Mouse (Mus musculus) forebrain, embryonic 13.5 days (tissue): ENCODE results near the gene Cluap1. TPM values are rescaled to one million over a fixed set of nuclear protein-coding genes. Genes with fewer than 3 reads are reported as not detected.

ENCODE experiments used
- ATAC-seq: fragments of 200-750 bp; cut with Nextera tagmentation; 2 replicates; pipeline ENCODE4 v1.8.0; 2017
- H3K27ac ChIP-seq: fragments of 300-500 bp; sonication (generic); 2 replicates; pipeline ENCODE4 v1.5.1; 2015; ENCODE audit warnings: inconsistent platforms, mild to moderate bottlenecking, moderate library complexity
- H3K27me3 ChIP-seq: fragments of 300-500 bp; sonication (generic); 2 replicates; pipeline ENCODE4 v1.6.1; 2015; ENCODE audit warnings: mild to moderate bottlenecking, inconsistent platforms
- H3K36me3 ChIP-seq: fragments of 300-500 bp; sonication (generic); 2 replicates; pipeline ENCODE4 v1.6.1; 2015; ENCODE audit warnings: mild to moderate bottlenecking, inconsistent platforms; ENCODE audit not compliant: poor library complexity, severe bottlenecking
- H3K4me1 ChIP-seq: fragments of 300-500 bp; sonication (generic); 2 replicates; pipeline ENCODE4 v1.6.1; 2015; ENCODE audit warnings: inconsistent platforms
- H3K4me2 ChIP-seq: fragments of 300-500 bp; sonication (generic); 2 replicates; pipeline ENCODE4 v1.6.1; 2015; ENCODE audit warnings: inconsistent platforms, mild to moderate bottlenecking, moderate library complexity
- H3K4me3 ChIP-seq: fragments of 300-500 bp; sonication (generic); 2 replicates; pipeline ENCODE4 v1.5.1; 2015; ENCODE audit warnings: mild to moderate bottlenecking, inconsistent platforms
- H3K9ac ChIP-seq: fragments of 300-500 bp; sonication (generic); 2 replicates; pipeline ENCODE4 v1.6.1; 2015; ENCODE audit warnings: mild to moderate bottlenecking, inconsistent platforms
- H3K9me3 ChIP-seq: fragments of 300-500 bp; sonication (generic); replicated peaks from 2 replicates; pipeline ENCODE4 v1.6.1; 2016; ENCODE audit warnings: inconsistent platforms
- WGBS: fragments of 180-500 bp; shearing (Covaris S2); methylation state at CpG from one replicate; pipeline ENCODE4 v1.1.7; 2015; 5-methylcytosine and 5-hydroxymethylcytosine counted together
- polyA plus RNA-seq: library from polyadenylated mRNA; unstranded; fragments of >200 nt; fragmentation: Nextera tagmentation; extraction: Ambion mirVana; gene quantifications from 2 replicates; pipeline ENCODE4 v1.2.1, GENCODE M21; 2015

The Cluap1 gene
- polyA plus RNA-seq = 30.3 and 35.5 TPM in 2 replicates

DNA sequence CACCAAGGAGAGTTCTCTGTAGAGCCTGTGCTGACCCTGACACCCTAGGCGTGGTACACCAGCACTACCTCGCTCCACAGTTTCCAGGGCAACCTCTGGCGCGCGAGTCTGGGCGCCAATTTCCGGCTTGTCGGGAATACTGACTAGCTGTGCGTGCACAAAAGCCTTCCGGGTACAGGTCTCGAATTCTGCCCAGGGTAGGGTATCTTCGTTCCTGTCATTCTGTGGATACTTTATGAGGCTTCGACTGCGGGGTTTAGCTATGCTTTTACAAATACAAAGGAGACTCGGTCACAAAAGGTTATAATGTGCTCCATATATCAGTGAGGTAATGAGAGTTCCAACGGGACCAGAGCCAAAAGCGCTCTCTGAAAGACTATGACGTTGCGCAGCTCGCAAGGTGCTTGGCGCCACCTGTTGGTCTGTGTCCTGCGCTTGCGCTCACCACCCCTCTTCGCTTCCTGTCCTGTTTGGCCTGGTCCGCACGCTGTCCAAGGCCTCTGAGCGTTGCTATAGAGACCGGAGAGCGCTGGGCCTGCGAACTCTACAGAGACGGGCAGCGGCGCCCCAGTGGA is at the start of gene Cluap1, which contains the start of gene 1700037C18Rik:
Gene Cluap1 (plus strand): TSS at position 265 of the 575 bp plus-strand sequence.
Gene 1700037C18Rik (minus strand): TSS at position 153 of the 575 bp plus-strand sequence.
- Histone ChIP-seq H3K4me1 (peaks cover 14% of the 10 kb centered on the region), H3K27me3 (no peaks in the 10 kb centered on the region), H3K9me3 (no peaks in the 10 kb centered on the region), H3K36me3 (peaks cover 44% of the 10 kb centered on the region), H3K27ac (peak within 1 kb of the TSS; percentile 65), H3K4me2 (peak within 1 kb of the TSS; percentile 80), H3K9ac (peak within 1 kb of the TSS; percentile 75), H3K4me3 (peak within 1 kb of the TSS; percentile 58)
- WGBS = under 1% methylated on average over 33 of the region's 33 CpGs
- ATAC-seq = peak; percentile 97

DNA sequence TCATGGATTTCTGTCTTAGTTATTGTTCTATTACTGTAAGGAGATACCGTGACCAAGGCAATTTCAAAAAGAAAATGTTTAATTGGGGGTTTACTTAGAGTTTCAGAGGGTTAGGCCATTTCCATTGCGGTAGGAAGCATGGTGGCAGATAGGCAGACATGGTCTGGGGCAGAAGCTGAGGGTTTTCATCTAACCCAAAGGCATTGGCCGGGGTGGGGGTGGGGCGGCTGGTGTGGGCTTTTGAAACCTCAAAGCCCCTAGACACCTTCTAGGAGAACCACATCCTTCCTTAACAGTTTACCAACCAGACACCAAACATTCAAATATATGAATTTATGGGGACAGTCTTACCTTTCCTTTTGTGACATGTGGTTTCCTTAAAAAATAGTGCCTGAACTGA is 49.3 kb upstream of the Cluap1 start:
- ATAC-seq = no peak
- Histone ChIP-seq H3K9ac (no peak overlapping the region), H3K4me3 (no peak overlapping the region), H3K9me3 (no peaks in the 10 kb centered on the region), H3K36me3 (peaks cover 22% of the 10 kb centered on the region), H3K27ac (no peak overlapping the region), H3K4me1 (no peaks in the 10 kb centered on the region), H3K4me2 (no peak overlapping the region), H3K27me3 (no peaks in the 10 kb centered on the region)
- WGBS = 96% methylated on average over 4 of the region's 4 CpGs

DNA sequence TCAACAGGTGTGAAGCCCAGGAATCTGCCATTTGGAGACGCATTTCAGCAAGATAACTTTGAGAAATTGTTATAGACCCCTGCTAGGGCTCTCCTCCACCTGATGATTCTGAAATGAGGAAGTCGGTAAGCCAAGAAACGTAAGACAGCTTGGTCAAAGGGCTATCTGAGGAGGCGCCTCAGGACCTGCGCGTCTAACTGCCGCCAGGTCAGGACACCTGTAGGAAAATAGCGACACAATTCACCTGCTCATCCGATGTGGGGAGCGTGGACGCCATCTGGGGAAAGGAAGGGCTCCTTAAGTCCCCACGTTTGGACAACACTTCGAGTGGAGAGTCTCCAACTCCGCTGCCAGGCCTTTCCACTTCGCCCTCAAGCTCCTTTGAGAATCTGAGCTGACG is 36.8 kb upstream of the Cluap1 start:
- peaks cover 14% of the 10 kb centered on the region for H3K4me1 ChIP-seq
- no peak for ATAC-seq
- H3K27me3 ChIP-seq = no peaks in the 10 kb centered on the region
- H3K9ac ChIP-seq = peak overlapping the region; percentile 78
- peak overlapping the region; percentile 92 for H3K4me2 ChIP-seq
- WGBS = 1% methylated on average over 16 of the region's 16 CpGs
- H3K9me3 ChIP-seq = no peaks in the 10 kb centered on the region
- peaks cover 27% of the 10 kb centered on the region for H3K36me3 ChIP-seq
- peak overlapping the region; percentile 63; the same call in 1 of the 2 replicates for H3K27ac ChIP-seq
- H3K4me3 ChIP-seq = peak overlapping the region; percentile 62

DNA sequence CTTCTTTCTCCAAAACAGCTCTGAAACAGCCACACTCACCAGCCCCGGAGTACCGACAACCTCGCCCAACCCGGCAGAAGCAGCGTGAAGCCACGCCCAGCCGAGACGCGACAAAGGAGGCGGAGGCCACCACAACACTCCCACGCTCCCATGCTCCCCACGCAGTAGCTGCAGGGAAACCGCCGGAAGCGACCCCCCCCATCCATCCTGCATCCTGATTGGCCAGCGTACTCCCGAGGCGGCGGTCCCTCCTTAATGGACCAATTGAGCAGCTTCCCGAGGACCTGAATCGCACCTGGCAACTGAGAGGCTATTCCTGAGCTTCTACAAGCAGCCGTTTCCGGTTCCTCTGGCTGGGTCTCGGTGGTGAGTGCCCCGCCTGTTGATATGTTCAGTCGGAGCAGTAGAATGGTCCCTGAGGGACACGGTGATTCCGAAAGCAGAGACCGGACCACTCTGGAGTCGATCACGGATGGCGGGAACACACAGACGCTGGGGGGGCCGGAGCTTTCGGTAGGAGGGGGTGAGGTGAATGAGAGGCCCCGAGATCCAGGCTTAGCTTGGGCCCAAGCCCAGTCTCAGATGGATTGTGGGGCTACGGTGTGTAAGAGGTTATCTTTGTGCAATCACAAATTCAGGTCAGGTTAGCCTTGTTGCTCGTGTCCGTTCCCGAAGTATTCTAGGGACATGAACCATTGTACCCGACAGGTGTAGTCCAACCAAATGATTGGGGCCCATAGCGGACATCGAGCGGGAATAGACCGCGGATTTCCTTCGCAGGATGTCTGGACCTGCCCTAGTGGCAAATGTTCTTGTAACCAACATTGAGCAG is 36.2 kb upstream of the Cluap1 start, which contains the start of gene Naa60:
Gene Naa60 (plus strand): TSS at position 160 of the 832 bp plus-strand sequence.
- H3K4me2 ChIP-seq = peak within 1 kb of the TSS; percentile 92
- H3K4me1 ChIP-seq = peaks cover 14% of the 10 kb centered on the region
- no peaks in the 10 kb centered on the region for H3K9me3 ChIP-seq
- H3K27me3 ChIP-seq = no peaks in the 10 kb centered on the region
- H3K36me3 ChIP-seq = peaks cover 27% of the 10 kb centered on the region
- H3K4me3 ChIP-seq = peak within 1 kb of the TSS; percentile 62
- peak within 1 kb of the TSS; percentile 78 for H3K9ac ChIP-seq
- ATAC-seq = peak; percentile 99
- 3% methylated on average over 47 of the region's 47 CpGs for WGBS
- H3K27ac ChIP-seq = peak within 1 kb of the TSS; percentile 63

DNA sequence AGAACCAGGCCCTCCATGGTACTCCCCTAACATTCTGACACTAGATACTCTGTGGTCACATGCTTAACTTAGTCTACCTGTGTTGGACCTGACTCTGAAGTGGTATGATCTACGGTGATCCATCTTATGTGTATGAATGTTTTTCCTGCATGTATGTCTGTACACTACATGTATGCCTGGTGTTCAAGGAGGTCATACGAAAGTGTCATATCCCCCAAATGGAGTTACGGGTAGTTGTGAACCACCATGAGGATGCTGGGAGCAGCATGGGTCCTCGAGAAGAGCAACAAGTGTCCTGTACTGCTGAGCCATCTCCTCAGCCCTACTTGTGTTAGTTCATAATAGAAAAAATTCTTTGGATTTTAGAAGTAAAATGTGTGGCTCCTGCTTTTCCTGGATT is 32.3 kb upstream of the Cluap1 start:
- H3K4me1 ChIP-seq = peaks cover 14% of the 10 kb centered on the region
- H3K4me3 ChIP-seq = no peak overlapping the region
- H3K9ac ChIP-seq = no peak overlapping the region
- no peak overlapping the region for H3K4me2 ChIP-seq
- no peaks in the 10 kb centered on the region for H3K27me3 ChIP-seq
- H3K27ac ChIP-seq = no peak overlapping the region
- H3K36me3 ChIP-seq = peaks cover 24% of the 10 kb centered on the region
- H3K9me3 ChIP-seq = no peaks in the 10 kb centered on the region
- 93% methylated on average over 4 of the region's 4 CpGs for WGBS
- ATAC-seq = no peak

- peak within 1 kb of the TSS; percentile 71 for H3K4me2 ChIP-seq
- H3K4me1 ChIP-seq = peaks cover 22% of the 10 kb centered on the region
- H3K9me3 ChIP-seq = no peaks in the 10 kb centered on the region
- H3K9ac ChIP-seq = peak within 1 kb of the TSS; percentile 87
- H3K27ac ChIP-seq = peak within 1 kb of the TSS; percentile 91
- no peaks in the 10 kb centered on the region for H3K27me3 ChIP-seq
- peak within 1 kb of the TSS; percentile 87 for H3K4me3 ChIP-seq
- peak; percentile 100 for ATAC-seq
- H3K36me3 ChIP-seq = peaks cover 3% of the 10 kb centered on the region
- WGBS = under 1% methylated on average over 87 of the region's 88 CpGs
Observed at GRCm38 (mm10) chr16:3884201-3885064, 24.2 kb upstream of the Cluap1 start, which contains the start of the genes Zfp597 and Gm20695. Gene Zfp597, minus strand, starts transcription at chr16:3884561. Gene Gm20695, plus strand, starts transcription at chr16:3884648.

DNA sequence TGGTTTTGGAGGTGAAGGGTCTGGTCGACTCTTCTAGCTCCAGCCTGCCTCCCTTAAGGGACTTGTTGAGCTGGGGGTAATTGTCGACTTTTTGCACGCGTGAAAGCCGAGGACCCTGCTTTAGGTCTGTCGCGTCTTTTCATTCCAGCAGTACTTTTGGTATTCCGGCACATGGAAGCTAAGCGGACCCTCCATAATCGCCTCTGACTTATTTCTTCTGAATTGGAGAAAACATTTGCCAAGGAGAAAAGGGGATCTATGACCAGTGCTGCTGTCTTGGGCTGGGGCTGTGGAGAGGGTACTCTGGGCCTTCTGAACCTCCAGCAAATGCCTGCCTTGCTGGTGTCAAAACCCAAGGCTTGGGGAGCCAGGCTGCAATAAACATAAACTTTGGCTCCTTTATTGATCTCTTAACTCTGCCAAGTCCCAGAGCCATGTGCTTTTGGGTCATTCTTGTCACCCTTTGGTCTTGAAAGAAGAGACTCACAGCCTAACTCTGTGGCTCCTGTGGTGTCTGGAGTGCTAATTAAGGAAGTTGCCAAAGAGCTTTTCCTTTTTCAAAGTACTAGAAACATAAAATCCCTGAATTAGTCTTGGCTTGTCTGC is 23.4 kb upstream of the Cluap1 start:
- H3K9me3 ChIP-seq = no peaks in the 10 kb centered on the region

DNA sequence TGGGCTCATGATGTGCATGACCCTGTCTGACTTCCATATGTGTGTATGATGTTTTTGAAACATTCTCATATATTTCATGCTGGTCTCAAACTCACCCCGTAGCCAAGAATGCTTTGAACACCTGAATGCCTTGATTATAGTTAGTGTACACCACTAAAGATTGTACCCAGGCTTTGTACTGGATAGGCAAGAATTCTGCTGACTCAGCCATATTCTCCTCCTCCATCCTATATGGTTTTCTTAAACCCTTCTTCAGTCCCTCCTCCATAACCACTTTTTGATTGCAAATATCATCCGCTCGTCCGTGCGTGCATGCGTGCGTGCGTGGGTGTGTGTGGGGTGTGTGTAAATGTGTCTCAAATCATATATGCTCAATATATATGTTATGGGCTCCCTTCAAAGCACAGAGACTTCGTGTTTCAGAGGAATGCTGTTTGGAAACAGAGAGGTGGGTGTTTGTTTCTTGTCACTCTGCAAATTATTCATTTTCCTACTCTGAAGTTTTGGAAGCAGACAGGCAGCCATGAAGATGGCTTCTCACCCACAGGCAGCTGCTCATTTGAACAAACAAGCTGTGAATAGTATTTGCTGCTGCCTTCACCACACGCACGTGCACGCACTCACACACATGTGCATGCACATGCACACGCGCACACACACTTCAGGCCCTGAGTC is 16.8 kb upstream of the Cluap1 start:
- peaks cover 15% of the 10 kb centered on the region for H3K36me3 ChIP-seq
- no peak for ATAC-seq
- H3K27me3 ChIP-seq = no peaks in the 10 kb centered on the region
- no peaks in the 10 kb centered on the region for H3K4me1 ChIP-seq
- no peak overlapping the region for H3K27ac ChIP-seq
- no peaks in the 10 kb centered on the region for H3K9me3 ChIP-seq
- no peak overlapping the region for H3K9ac ChIP-seq
- 96% methylated on average over 14 of the region's 14 CpGs for WGBS
- no peak overlapping the region for H3K4me3 ChIP-seq
- H3K4me2 ChIP-seq = no peak overlapping the region

More for the DNA sequence above, 23.4 kb upstream of the Cluap1 start:
- Histone ChIP-seq H3K4me3 (peak overlapping the region; percentile 87), H3K27ac (peak overlapping the region; percentile 91), H3K9ac (peak overlapping the region; percentile 87), H3K27me3 (no peaks in the 10 kb centered on the region), H3K4me1 (peaks cover 22% of the 10 kb centered on the region), H3K4me2 (peak overlapping the region; percentile 71), H3K36me3 (no peaks in the 10 kb centered on the region; the same call in 1 of the 2 replicates)
- peak; percentile 20 for ATAC-seq
- 4% methylated on average over 10 of the region's 10 CpGs for WGBS

GRCm38 (mm10) chr16:3893739-3894138 is 14.9 kb upstream of the Cluap1 start:
- no peak overlapping the region for H3K4me3 ChIP-seq
- no peak for ATAC-seq
- H3K9ac ChIP-seq = no peak overlapping the region
- 81% methylated on average over 3 of the region's 3 CpGs for WGBS
- H3K27ac ChIP-seq = no peak overlapping the region
- peaks cover 35% of the 10 kb centered on the region for H3K36me3 ChIP-seq
- no peak overlapping the region for H3K4me2 ChIP-seq
- no peaks in the 10 kb centered on the region for H3K27me3 ChIP-seq
- no peaks in the 10 kb centered on the region for H3K4me1 ChIP-seq
- no peaks in the 10 kb centered on the region for H3K9me3 ChIP-seq

DNA sequence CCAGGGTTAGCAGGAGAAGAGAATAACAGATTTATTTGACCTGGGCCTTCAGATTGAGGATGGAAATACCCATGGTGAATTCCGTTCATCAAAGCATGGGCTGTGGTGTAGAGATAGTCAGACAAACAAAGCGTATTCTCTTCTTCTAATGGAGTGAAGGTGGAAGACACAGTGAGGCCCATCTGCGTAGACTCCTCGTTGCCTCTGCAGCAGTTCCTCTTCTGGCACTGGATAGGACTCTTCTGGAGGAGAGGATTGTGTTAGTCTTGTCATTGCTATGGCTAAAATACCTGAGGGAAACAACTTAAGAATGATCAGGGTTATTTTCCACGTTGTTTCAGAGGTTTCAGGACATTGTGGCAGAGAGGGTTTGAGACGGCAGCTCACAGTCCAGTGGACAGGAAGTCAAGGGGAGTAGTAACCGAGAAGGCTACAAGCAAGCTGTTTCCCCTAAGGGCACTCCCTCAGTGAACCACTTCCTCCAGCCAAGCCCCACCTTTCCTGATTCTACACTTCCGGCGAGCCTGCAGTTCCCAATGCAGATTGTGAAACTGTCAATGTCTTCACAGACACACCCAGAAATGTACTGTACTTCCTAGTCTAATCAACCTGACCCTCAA is 13.3 kb upstream of the Cluap1 start:
- Histone ChIP-seq H3K27ac (no peak overlapping the region), H3K4me2 (no peak overlapping the region), H3K27me3 (no peaks in the 10 kb centered on the region), H3K36me3 (peaks cover 51% of the 10 kb centered on the region), H3K9me3 (no peaks in the 10 kb centered on the region), H3K4me1 (no peaks in the 10 kb centered on the region), H3K4me3 (no peak overlapping the region), H3K9ac (no peak overlapping the region; the same call in 1 of the 2 replicates)
- 85% methylated on average over 9 of the region's 9 CpGs for WGBS
- no peak for ATAC-seq
